Mouse (Mus musculus) liver, adult 2 months (tissue): ENCODE results near the gene Ppp1r9a. TPM values are rescaled to one million over a fixed set of nuclear protein-coding genes. Genes with fewer than 3 reads are reported as not detected.

Experiments
- DNase-seq: peaks from one replicate; pipeline ENCODE4 v3.0.0-alpha.2; 2011; ENCODE audit warnings: low read depth, low spot score; ENCODE audit errors: extremely low read depth
- H3K27ac ChIP-seq: fragments of 200-500 bp; replicated peaks from 2 replicates; pipeline ENCODE4 v1.5.1; 2012; ENCODE audit warnings: low read depth, mild to moderate bottlenecking, control low read depth, inconsistent platforms, low read length; ENCODE audit not compliant: insufficient read depth
- H3K27me3 ChIP-seq: fragments of 200-500 bp; 2 replicates; pipeline ENCODE4 v1.6.1; 2012; ENCODE audit warnings: mild to moderate bottlenecking, moderate library complexity, low read length, inconsistent platforms; ENCODE audit not compliant: control insufficient read depth, insufficient read depth
- H3K36me3 ChIP-seq: fragments of 200-500 bp; 2 replicates; pipeline ENCODE4 v1.6.1; 2012; ENCODE audit warnings: low read length, inconsistent platforms; ENCODE audit not compliant: control insufficient read depth, insufficient read depth
- H3K4me1 ChIP-seq: fragments of 200-500 bp; 2 replicates; pipeline ENCODE4 v1.6.1; 2011; ENCODE audit warnings: low read length; ENCODE audit not compliant: control insufficient read depth, insufficient read depth
- H3K4me3 ChIP-seq: fragments of 200-500 bp; 2 replicates; pipeline ENCODE4 v1.5.1; 2011; ENCODE audit warnings: low read depth, mild to moderate bottlenecking, control low read depth, low read length, moderate library complexity; ENCODE audit not compliant: insufficient read depth
- H3K79me2 ChIP-seq: fragments of 200-500 bp; 2 replicates; pipeline ENCODE4 v1.6.1; 2012; ENCODE audit warnings: inconsistent platforms, mild to moderate bottlenecking, low read length, moderate library complexity; ENCODE audit not compliant: control insufficient read depth, insufficient read depth
- H3K9ac ChIP-seq: fragments of 200-500 bp; 2 replicates; pipeline ENCODE4 v1.6.1; 2012; ENCODE audit warnings: low read depth, mild to moderate bottlenecking, control low read depth, inconsistent platforms, low read length
- CTCF ChIP-seq: fragments of 200-500 bp; IDR thresholded peaks from 2 replicates; pipeline ENCODE4 v1.5.1; 2011; ENCODE audit warnings: low read depth, low read length, control low read depth
- POLR2A ChIP-seq: fragments of 200-500 bp; IDR thresholded peaks from 2 replicates; pipeline ENCODE4 v1.6.1; 2011; ENCODE audit warnings: low read length, control low read depth; ENCODE audit not compliant: insufficient read depth; ENCODE audit errors: extremely low read depth
- WGBS: fragments of 180-500 bp; shearing (Covaris S2); methylation state at CpG from one replicate; pipeline ENCODE4 v1.1.7; 2018; 5-methylcytosine and 5-hydroxymethylcytosine counted together
- polyA plus RNA-seq: library from polyadenylated mRNA; depleted of rRNA; stranded (reverse); fragments of >200 nt; gene quantifications from 2 replicates; pipeline ENCODE4 v1.2.3, GENCODE M21; 2012
- total RNA-seq: library from RNA; depleted of rRNA; stranded (reverse); fragments of >200 nt; gene quantifications from 2 replicates; pipeline ENCODE4 v1.2.3, GENCODE M21; 2014

Gene Ppp1r9a
- total and polyA plus RNA-seq, 2 experiments, result 0.75 to 3.0 TPM

- TF ChIP-seq POLR2A, result no peak
- TF ChIP-seq CTCF, result no peak
- DNase-seq, result no peak
- no peaks in the 10 kb centered on the region for H3K36me3 ChIP-seq
- no peaks in the 10 kb centered on the region for H3K79me2 ChIP-seq
- 95% methylated on average over 1 of the region's 1 CpGs for WGBS
- H3K9ac ChIP-seq, result no peak overlapping the region
- H3K4me3 ChIP-seq, result no peak overlapping the region
- no peaks in the 10 kb centered on the region for H3K4me1 ChIP-seq
- no peaks in the 10 kb centered on the region for H3K27me3 ChIP-seq
- no peak overlapping the region for H3K27ac ChIP-seq
Measured at GRCm38 (mm10) chr6:5020510-5020909, 117.8 kb downstream of the Ppp1r9a start.

GRCm38 (mm10) chr6:5022677-5023076 is 120.0 kb downstream of the Ppp1r9a start:
- WGBS, result 82% methylated on average over 5 of the region's 5 CpGs
- Histone ChIP-seq H3K9ac (no peak overlapping the region), H3K4me1 (no peaks in the 10 kb centered on the region), H3K27ac (no peak overlapping the region), H3K27me3 (no peaks in the 10 kb centered on the region), H3K36me3 (no peaks in the 10 kb centered on the region), H3K4me3 (no peak overlapping the region), H3K79me2 (no peaks in the 10 kb centered on the region)
- TF ChIP-seq CTCF (no peak), POLR2A (no peak)
- no peak for DNase-seq

DNA sequence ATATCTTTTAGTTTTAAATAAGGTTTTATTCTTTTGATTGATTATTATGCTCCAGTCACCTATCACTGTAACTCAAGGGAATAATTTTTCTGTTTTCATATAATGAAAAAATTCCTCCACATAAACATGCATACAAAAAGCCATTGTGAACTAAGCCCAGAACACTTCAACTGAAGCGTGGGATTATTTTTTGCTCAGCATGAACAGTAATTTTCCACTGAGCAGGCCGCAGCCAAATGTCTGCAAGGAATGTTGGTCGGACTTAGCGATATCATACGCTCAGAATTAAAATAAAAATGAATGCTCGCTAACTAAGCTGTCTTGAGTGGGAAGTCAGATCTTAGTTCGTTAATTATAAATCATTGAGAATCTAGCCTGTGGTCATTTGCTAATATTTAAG is 122.2 kb downstream of the Ppp1r9a start:
- 92% methylated on average over 7 of the region's 7 CpGs for WGBS
- H3K27ac ChIP-seq, result no peak overlapping the region
- H3K79me2 ChIP-seq, result no peaks in the 10 kb centered on the region
- no peak overlapping the region for H3K4me3 ChIP-seq
- H3K4me1 ChIP-seq, result no peaks in the 10 kb centered on the region
- no peak for TF ChIP-seq POLR2A
- TF ChIP-seq CTCF, result no peak
- H3K36me3 ChIP-seq, result no peaks in the 10 kb centered on the region
- DNase-seq, result no peak
- no peak overlapping the region for H3K9ac ChIP-seq
- no peaks in the 10 kb centered on the region for H3K27me3 ChIP-seq

- Histone ChIP-seq H3K9ac (no peak overlapping the region), H3K79me2 (no peaks in the 10 kb centered on the region), H3K27me3 (no peaks in the 10 kb centered on the region), H3K27ac (no peak overlapping the region), H3K4me3 (no peak overlapping the region), H3K36me3 (no peaks in the 10 kb centered on the region), H3K4me1 (no peaks in the 10 kb centered on the region)
- 95% methylated on average over 3 of the region's 3 CpGs for WGBS
- DNase-seq, result no peak
- TF ChIP-seq CTCF (no peak), POLR2A (no peak)
Measured at GRCm38 (mm10) chr6:5026772-5027171, 124.1 kb downstream of the Ppp1r9a start.

GRCm38 (mm10) chr6:5027213-5027612 is 124.5 kb downstream of the Ppp1r9a start:
- Histone ChIP-seq H3K27me3 (no peaks in the 10 kb centered on the region), H3K4me1 (no peaks in the 10 kb centered on the region), H3K9ac (no peak overlapping the region), H3K4me3 (no peak overlapping the region), H3K36me3 (no peaks in the 10 kb centered on the region), H3K79me2 (no peaks in the 10 kb centered on the region), H3K27ac (no peak overlapping the region)
- no peak for DNase-seq
- WGBS, result 95% methylated on average over 2 of the region's 2 CpGs
- TF ChIP-seq POLR2A (no peak), CTCF (no peak)

GRCm38 (mm10) chr6:5027801-5028200 is 125.1 kb downstream of the Ppp1r9a start:
- DNase-seq, result no peak
- WGBS, result 89% methylated on average over 5 of the region's 5 CpGs
- TF ChIP-seq CTCF (no peak), POLR2A (no peak)

More at GRCm38 (mm10) chr6:5027801-5028200, 125.1 kb downstream of the Ppp1r9a start:
- Histone ChIP-seq H3K27ac (no peak overlapping the region), H3K27me3 (no peaks in the 10 kb centered on the region), H3K4me1 (no peaks in the 10 kb centered on the region), H3K9ac (no peak overlapping the region), H3K79me2 (no peaks in the 10 kb centered on the region), H3K36me3 (no peaks in the 10 kb centered on the region), H3K4me3 (no peak overlapping the region)
